Mouse (Mus musculus): ENCODE measurements around the gene Evi5.
"Not testable (repeated sequence)": the region's sequence is repeated elsewhere in the genome, so short reads cannot be mapped to it uniquely, and the experiment has no call there.

The Evi5 gene

DNA sequence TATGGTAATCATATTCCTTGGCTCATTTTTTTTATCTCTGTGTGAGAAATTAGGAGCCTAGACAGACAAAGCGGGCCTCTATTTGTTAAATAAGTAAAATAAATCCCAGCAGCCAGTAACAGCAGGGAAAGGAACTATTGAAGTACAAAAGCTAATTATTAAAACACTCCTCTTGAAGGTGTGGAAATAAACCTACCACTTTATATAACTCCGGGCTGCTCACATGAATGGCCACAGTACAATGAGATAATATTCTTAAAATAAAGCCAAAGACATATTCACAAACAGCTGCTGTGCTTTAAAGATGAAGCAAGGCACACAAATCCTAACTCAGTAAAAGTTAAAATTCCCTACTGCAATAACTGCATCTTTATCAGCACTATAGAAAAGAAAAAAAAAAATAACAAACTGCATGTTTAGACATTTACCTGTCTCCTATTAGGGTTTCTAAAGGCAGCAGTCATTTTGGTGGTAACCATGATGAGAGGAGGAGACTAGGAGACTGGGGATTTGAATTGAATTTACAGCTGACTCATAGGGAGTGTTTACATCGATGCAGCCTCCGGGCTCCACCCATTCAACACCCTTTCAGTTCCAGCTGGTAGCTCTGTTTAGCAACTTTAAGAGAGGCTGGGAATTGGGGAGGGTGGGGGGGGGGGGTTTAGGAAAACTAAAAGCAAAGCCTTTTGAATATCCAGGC is at the start of gene Evi5:
Evi5 (minus strand) TSS at position 547 of the 700 bp plus-strand sequence.
- DNase-seq (ENCODE audit: low read depth, low spot score): no peak

DNA sequence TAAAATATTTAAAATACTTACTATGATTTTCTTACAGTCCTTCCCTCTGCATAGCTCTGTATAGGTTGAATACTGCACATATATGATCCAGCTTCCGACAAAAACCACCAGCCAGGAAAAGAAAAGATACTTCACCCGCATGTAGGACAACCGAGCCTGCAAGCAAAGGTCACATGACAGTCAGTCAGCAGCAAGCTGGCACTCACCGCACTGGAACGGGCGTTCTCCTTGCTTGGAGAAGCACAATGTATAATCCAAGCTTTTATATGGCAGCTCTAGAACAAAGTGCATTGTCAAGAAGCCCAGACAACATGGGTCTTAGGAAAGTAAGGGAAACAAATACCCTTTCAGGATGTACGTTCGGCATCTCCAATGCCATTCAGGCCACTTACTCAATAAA is 49.7 kb upstream of the Evi5 start:
- no peak for DNase-seq (ENCODE audit: low read depth, low spot score)

DNA sequence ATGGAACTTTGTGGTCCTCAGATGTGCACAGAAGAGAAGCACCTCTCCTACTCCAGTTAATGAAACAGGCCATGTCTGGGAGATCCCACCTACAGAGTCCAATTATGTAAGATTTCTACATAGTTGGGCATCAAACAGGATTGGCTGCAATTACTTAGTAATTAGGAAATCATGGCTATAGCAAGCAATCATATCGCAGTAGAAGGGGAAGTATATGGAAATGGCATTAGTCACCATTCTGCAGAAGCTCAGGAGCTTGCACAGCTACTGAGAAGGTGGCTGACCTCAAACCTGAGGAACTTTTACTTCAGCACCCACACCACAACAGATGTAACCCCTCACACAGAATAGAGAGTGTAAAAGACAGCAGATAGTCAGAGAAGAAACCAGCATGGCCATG is 47.9 kb upstream of the Evi5 start:
- DNase-seq (ENCODE audit: low read depth, low spot score): no peak

DNA sequence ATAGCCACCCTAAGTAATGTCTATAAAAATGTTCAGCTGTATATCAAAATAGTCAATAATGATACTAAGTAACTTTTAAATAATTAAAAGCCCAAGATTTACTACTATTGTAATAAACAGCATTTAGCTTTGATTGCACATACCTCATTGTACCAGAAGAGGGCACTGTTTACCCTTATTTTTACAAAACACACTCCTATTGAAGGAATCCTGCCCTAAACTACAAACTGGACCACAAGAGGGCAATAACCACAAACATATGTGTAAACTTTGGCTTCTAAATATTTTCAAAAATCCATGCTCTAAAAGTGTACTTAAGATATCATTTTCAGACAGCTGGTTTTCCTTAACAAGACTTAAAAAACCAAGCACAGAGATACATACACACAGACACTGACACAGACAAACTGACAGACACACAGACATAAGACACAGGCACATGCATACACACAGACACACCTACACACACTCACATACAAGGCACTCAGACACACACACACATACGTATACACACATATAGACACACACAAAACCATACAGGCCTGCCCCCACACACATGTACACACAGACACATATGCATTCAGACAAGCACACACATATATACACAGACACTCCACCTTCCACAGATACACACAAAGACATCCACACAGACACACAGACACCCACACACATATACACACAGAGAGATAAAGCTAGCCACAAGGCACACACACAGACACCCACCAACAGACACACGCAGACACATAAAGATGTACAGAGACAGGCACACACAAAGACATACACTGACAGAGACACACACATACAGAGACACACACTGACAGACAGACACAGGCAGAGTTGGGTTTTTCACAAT is 46.7 kb upstream of the Evi5 start:
- peak; percentile 80 for DNase-seq (ENCODE audit: low read depth, low spot score)

DNA sequence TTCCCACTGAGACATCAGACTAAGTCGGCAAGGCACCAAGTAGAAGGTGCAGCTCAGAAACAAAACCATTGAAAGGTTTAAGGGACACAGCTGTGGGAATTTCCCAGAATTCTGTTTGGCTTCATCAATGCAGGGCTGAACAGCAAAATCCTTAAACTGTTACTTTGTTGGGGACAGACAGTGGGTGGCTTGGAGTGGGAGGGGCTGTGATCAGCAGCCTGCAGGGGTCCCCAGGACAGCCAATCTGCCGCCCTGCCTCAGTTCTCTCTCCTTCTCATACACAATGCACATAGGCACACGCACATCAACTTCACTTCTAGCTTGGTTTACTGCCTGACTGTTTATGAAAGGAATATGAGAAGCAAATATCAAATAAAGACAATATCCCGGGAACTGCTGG is 40.4 kb upstream of the Evi5 start:
- DNase-seq (ENCODE audit: low read depth, low spot score): no peak

DNA sequence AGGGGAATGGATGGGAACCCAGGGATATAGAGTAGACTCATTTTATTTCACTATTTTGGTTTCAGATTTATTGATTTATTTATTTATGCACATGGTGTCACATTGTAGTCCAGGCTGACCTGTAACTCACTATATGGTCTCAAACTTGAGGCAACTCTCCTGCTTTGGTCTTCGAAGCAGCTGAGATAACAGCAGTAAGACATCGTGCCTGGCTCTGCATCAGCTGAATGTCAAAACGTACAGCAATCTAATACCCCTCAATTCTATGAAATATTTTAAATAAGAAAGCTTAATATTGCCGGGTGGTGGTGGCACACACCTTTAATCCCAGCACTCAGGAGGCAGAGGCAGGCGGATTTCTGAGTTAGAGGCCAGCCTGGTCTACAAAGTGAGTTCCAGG is 36.1 kb upstream of the Evi5 start:
- no peak for DNase-seq (ENCODE audit: low read depth, low spot score)

DNA sequence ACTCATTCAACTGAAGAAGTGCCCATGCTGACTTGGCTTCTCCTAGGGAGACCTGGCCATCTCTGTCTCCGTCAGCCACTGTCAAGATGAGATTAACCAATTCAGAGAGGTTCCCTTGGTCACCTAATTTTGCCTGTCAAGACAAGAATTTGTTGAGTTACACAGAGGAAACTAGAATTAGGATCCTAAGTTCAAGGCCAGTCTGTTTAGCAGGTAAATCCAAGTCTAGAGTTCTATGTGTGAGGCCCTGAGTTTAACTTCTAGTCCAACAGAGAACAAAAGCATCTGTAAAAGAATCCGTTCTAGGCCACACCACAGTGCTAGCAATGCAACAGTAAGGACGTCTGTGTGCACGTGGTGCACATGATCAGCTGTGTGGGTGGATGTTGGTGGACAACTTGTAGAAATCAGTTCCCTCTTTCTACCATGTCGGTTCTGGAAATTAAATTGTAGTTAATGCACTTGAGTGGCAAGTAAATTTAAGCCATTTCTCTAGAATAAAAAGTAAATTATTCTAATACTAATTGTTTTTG is 35.2 kb upstream of the Evi5 start:
- DNase-seq (ENCODE audit: low read depth, low spot score): no peak

DNA sequence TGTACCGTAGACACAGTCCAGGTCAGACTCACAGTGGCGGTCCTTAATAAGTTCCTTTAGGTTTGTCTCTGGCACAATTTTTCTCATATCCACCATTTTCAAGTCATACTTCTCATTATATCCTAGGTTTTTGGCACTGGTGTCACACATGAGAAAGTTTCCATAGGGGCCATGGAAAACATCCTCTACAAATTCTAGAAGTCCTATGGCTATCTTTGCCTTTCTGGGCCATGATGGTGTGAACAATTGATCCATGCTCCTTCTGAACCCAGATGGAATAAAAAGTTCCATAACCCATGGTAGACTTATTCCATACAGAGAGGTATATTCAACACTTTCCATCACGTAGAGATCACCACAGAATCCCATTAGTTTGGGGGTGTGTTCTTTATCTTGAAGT is 34.8 kb upstream of the Evi5 start:
- no peak for DNase-seq (ENCODE audit: low read depth, low spot score)

DNA sequence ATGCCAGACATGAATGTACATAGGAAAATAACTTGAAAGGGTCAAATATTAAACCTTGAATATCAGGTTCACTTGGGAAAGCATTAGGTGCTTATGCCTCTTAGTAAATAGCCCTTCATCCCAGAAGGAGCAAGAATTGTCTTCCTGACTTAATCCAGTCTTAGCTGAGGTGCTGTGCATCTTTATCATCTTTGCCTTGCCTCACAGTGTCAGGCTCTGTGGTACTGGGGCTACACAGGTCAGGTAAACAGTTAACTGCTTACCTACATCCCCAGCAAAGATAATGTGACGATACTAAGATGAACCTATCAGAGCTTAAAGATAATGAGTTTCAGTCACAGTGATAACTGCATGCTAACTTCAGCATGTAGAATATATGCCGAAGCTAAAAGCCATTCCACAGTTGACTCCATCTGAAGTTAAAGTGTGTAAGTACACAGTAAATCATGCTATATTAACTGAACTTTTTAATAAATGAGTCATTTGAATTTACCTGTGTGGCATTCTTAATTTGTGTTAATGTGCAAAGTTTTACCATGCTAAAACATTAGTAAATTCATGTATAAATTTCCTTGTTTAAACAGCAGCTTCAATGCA is 33.7 kb upstream of the Evi5 start:
- no peak for DNase-seq (ENCODE audit: low read depth, low spot score)

DNA sequence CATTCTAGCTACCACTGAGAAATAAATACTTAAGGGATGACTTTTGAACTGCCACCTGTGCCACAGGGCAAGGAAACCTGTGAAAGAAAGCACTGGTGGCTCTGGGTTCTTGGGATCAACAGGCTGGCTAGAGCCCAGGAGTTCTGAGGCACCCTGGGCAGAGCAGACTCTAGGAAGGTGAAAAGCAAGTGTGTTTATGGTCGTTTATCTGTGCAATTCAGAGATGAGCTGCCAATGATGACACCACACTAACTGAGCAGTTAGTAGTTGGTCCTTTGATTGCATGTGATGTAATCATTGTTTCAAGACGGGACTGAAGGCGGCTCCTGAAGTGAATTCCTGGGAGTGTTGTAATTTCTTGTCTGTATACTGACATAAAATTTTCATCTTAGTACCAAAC is 29.4 kb upstream of the Evi5 start:
- DNase-seq (ENCODE audit: low read depth, low spot score): no peak

DNA sequence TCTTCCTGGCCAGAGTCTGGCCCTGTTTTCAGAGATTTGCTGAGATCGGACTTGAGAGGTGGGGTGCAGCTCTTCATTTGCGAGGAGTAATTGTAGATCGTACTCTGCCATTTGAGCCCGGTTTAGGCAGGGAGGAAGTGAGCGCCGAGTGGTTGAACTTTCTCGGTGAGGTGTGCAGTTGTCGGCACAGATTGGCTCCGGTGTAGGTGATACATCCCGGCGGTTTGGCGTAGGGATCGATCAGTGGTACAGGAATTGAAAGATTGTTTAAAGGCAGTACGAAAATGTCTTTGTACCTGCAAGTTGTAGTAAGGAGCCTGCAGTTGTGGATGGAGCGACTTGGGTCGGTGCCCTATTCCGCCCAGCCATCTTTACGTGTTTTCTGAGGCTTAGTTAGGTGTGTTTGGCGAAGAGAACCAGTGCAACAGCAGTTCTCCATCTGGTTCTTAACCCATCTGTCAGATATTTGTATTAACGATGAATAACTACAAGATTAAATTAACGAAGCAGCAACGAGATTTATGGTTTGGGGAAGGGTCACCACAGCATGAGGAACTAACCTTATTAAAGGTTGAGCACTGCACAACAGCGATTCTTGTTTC is 26.2 kb upstream of the Evi5 start:
- DNase-seq (ENCODE audit: low read depth, low spot score): no peak

DNA sequence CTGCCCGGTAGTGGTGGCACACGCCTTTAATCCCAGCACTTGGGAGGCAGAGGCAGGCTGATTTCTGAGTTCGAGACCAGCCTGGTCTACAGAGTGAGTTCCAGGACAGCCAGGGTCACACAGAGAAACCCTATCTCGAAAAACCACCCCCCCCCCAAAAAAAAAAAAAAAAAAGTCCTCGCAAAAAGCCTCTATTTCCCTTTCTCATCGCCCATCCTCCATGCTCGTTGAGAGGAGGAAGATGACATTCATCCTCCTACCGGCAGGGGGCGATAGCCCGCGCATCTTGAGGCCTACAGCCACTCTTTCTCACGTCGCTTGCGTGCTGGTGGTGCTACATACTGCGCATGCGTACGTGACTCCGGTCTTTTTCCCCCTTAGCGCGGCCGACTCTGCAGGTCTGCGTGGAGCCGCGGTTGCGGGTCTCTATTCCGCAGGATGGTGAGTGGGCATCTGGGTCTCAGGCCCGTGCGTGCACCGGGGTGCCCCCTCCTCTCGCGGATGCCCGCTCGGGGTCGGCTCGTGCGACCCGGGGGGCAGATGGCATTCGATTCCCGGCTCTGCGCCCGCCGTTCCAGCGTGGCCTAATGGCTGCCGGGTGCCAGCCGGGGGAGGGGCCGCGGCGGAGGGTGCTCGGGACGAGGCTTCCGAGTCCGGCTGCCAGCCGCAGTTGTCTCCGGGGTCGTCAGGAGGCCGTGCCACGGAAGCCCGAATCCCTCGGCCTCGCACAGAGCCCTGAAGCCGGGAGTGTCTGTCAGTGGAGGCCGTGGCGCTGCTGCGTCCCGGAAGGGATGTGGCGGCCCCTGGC is 25.5 kb upstream of the Evi5 start, which contains the start of gene Rpl5:
Rpl5 (plus strand) TSS at position 297 of the 808 bp plus-strand sequence.
- peak; percentile 97 for DNase-seq (ENCODE audit: low read depth, low spot score)

DNA sequence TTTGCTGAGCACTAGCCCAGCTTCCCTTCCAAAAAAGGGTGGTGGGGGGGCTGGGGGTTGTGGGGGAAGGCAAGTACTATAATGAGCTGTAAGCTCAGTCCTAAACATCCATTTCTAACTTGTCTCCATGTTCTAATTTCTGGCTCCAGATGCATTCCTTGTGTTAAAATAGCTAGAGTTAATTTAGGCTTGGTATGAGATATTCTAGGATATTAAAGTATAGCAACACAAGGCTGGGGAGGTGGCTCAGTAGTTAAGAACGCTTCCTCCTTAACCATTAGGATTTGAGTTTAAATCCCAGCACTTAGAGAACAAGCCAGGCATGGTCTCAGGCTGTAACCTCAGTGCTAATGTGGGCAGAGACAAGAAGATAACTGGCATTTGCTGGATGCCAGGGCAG is 21.4 kb upstream of the Evi5 start:
- no peak for DNase-seq (ENCODE audit: low read depth, low spot score)

DNA sequence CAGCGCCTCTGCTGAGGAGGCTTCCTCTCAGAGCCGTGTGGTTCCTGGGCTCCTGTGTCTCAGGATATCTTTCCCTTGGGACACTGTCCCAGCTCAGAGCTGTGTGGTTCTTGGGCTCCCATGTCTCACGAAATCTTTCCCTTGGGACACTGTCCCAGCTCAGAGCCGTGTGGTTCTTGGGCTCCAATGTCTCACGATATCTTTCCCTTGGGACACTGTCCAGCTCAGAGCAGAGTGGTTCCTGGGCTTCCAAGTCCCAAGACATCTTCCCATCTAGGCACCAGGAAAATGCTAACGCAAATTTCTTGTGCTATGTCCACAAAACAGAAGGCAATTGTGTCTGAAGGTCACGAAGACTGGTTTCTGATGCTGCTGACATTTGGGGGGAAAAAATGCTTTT is 19.8 kb upstream of the Evi5 start:
- DNase-seq (ENCODE audit: low read depth, low spot score): no peak

DNA sequence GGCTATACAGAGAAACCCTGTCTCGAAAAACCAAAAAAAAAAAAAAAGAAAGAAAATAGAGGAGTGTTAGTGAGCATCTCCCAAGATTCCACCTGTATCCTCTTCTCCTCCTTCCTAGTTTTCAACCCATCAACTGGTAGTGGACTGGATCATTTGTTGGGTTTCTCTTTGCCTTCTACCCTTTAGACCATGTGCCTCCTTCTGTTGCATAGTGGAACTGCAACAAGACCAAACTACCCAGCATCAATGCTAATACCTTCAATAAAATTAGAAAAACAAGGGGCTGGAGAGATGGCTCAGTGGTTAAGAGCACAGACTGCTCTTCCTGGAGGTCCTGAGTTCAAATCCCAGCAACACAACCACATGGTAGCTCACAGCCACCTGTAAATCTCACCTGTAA is 16.6 kb upstream of the Evi5 start:
- not testable (repeated sequence) for DNase-seq (ENCODE audit: low read depth, low spot score)

DNA sequence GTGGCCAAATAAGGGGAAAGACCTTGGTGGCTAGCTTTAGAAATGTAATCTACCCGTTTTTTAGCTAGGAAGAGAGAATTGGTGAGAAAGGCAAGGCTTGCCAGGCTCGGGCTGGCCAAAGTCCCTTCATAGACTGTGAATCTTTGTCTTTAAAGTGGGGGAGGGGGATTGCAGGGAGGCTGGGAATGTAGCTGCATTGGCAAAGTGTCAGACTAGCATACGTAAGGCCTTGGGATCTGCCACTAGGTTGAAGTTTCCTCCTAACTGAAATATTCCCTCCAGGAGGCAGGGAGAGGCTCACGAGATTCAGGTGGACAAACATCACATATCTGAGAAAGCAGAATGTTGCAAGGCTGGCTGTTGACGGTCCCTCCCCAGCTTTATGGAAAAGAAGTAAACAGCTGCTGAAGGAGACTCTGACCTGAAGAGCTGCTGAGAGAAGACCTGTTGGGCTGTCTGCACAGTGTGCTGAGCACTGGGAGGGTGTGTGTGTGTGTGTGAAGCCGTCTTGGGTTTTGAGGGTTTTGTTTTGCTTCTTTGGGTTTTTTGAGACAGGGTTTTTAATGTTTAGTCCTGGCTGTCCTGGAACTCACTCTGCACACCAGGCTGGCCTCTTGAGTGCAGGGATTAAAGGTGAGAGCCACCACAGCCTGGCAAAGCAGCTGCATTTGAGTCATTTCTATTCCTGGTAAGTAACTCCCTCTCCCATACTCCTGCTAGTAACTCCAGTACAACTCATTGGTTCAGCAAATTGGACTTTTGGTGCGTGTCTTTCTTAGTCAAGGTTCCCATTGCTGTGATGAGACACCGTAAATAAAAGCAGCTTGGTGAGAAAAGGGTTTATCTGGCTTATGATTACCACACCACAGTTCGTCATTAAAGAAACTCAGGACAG is 15.3 kb upstream of the Evi5 start:
- no peak for DNase-seq (ENCODE audit: low read depth, low spot score)

DNA sequence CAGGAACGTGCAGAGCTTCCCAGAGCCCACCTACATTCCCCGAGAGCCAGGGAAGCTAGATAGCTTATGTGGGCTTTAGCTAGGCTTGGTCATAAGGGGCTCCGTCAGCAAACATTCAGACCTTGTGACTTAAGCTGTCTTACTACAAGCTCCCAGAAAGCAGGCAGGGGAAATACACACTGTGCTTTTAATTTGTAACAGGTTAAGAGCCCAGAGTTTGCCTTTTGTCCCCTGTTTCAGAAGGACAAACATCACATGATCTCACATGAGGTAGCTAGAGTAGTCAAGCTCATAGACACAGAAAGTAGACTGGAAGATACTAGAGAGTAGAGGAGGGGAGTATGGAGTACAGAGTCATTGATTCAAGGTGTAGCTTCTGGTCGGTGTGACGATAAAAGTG is 5.8 kb upstream of the Evi5 start:
- no peak for DNase-seq (ENCODE audit: low read depth, low spot score)

DNA sequence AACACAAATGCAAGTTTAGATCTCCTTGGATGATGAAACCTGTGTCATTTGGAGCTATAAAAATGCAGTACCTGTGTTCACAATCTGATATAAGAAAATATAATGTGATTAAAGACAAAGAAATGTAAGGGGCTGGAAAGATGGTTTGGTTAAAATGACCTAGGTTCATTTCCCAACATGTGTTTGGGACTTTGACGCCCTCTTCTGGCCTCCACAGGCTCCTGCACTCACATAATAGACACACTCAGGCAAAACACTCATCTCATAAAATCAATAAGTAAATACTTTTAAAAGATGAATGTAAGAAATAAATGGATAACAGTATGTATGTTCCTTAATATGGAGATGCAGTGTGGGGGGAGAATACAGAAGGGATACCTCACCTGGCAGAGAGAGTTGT is 2.1 kb upstream of the Evi5 start:
- no peak for DNase-seq (ENCODE audit: low read depth, low spot score)

DNA sequence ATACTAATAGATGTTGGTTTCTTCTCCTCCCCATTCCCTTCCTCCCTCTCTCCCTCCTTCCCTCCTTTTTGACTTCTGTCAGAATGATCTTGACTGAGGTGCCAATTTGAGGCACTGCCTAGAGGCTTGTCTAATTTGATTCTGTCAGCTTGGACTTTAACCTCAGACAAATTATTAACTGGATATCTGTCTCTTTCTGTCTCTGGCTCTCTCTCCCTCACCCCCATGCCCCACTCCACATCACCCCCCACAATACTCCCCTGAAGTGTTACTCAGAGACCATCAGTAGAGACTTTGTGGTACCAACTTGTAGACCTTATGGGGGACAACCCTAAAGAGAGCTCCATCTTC is 329 bp upstream of the Evi5 start:
- DNase-seq (ENCODE audit: low read depth, low spot score): no peak

DNA sequence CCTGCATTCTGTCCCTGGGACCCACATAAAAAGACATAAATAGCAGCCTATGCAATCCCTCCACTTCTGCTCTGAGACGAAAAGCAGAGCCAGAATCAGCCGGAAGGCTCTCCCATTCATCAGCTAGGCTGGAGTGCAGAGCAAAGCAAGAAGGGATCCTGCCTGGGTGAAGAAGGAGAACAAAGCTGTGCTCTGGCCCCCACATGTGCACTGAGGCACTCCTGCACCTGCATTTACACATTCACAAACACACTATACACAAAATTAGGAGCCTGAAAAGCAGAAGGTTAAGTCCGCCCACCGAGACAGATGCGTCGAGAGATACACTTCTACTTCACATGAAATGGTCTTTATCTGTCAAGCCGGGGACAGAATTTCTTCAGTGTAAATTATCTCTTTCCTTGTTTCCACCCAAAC is 1.0 kb downstream of the Evi5 start:
- no peak for DNase-seq (ENCODE audit: low read depth, low spot score)
